Mouse (Mus musculus) embryo, embryonic 11.5 days (tissue): ENCODE data around the gene Heyl.

Experiments used
- DNase-seq: peaks from one replicate; pipeline ENCODE4 v3.0.0-alpha.2; 2012; ENCODE audit warnings: low read depth, low spot score

Gene Heyl

DNA sequence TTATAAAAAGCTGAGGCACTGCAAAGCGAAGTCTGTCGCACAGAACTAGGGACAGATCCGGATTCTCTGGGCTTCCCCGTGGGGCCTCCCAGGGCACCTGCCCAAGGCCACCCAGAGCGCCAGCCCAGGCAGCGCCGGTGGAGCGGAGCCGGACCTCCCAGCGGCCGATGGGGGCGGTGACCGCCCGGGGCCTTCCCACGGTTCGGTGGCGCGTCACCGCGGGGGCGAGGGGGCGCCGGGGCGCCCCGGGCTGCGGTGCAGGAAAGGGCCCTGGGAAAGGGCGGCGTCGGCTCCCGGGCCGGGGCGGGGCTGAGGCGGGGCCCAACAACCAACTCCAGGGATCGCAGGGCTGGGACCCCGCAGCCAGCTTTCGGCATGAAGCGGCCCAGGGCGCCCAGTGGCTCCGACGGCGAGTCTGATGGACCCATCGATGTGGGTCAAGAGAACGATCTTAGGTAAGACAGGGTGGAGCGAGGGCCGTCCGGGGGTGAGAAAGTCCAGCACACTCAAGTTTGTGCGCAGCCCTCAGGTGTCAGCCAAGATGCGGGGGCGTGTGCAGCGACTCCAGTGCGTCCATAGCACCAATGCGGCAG, at the start of gene Heyl:
Heyl (plus strand) TSS at position 65 of the 593 bp plus-strand sequence.
- DNase-seq, result no peak

- no peak for DNase-seq
Measured at GRCm38 (mm10) chr4:123184816-123185215, 48.5 kb upstream of the Heyl start.

DNA sequence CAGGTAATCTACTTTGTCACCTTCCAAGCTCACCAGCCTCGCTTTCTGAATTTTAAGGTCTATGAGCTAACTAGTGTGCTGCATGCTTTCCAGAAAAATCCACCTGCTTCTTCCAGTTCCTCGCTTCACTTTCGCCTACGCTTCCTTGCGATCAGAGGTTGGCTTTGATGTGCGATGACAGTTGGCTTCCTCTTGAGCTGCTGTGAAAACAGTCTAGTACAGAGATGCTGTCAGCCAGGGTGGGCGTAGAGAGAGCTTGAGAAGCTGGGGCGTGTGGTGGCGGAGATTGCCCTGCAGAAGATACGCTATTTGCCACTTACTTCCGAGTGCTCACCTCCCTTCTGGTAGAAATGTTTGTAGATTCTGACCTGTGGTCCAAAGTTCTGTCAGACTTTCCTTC, 41.0 kb upstream of the Heyl start:
- DNase-seq, result no peak

- DNase-seq, result no peak
Measured at GRCm38 (mm10) chr4:123193791-123194190, 39.6 kb upstream of the Heyl start.

- DNase-seq, result no peak
Measured at GRCm38 (mm10) chr4:123196695-123197094, 36.7 kb upstream of the Heyl start.

- DNase-seq, result no peak
Measured at GRCm38 (mm10) chr4:123200771-123201185, 32.6 kb upstream of the Heyl start.

- no peak for DNase-seq
Measured at GRCm38 (mm10) chr4:123201186-123202093, 31.9 kb upstream of the Heyl start, which contains the start of gene Nt5c1a. Nt5c1a (plus strand) TSS chr4:123201504.

DNA sequence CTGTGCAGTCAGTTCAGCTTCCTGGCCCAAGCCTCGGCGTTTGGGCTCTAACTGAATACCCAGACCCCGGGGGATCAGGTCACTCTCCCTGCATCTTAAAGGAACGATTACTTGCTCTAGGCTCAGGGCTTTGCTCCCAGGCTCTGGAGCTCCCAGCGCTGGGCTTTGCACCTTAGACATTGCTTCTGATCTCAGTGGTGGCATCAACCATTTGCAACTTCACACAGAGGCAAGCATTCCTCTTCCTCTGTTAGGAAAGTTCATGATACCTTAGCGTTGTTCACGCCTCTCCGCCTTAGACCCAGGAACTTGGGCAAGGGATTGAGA, 31.3 kb upstream of the Heyl start:
- no peak for DNase-seq

DNA sequence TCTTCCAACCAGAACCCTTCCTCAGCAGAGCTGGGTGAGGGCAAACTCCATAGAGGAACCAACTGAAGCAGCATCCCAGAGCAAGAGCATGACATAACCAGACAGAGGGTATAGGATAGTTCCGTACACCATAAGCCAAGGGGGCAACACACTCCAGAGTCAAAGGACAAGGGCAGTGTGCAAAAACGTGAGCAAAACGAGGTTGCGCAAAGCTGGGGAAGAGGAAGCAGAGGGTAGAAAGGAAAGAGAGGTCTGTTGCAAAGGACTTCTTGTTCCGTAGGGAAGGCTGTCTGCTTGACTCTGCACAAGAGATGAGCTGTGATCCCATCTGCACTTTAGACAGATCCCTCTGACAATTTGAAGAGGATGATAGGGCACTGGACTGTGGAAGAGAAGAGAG, 26.0 kb upstream of the Heyl start:
- DNase-seq, result no peak

DNA sequence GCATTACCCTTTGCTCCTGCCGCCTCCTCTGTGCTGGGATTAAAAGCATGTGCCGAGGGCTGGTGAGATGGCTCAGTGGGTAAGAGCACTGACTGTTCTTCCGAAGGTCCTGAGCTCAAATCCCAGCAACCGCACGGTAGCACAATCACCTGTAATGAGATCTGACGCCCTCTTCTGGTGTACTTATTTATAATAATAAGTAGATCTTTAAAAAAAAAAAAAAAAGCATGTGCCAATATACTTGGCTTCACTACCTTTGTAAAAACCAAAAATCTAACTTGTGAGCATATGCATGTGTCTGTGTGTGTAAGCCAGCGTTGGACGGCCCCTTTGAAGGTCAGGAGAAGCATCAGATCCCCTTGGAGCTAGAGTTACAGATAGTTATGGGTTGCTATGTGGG, 22.4 kb upstream of the Heyl start:
- DNase-seq, result no peak

GRCm38 (mm10) chr4:123211453-123211852, 21.9 kb upstream of the Heyl start:
- DNase-seq, result no peak

DNA sequence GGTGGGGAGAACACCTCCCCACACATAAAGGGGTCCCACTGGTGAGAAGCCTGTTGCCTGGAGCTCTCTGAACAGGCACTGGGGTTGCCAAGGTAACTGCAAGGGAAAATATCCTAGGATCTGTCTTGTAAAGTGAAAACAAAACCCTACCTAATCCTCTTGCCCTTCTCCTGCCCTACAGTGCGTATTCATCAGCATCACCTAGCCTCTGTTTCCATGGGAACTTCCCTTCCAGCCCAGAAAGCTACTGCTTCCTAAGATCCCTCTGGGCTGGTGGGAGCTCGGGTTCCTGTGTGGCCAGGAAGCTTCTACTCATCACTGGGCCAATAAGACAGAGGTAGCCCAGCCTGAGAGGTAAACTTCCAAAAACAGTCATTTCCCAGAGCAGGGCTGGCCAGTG, 21.0 kb upstream of the Heyl start:
- DNase-seq, result no peak

DNA sequence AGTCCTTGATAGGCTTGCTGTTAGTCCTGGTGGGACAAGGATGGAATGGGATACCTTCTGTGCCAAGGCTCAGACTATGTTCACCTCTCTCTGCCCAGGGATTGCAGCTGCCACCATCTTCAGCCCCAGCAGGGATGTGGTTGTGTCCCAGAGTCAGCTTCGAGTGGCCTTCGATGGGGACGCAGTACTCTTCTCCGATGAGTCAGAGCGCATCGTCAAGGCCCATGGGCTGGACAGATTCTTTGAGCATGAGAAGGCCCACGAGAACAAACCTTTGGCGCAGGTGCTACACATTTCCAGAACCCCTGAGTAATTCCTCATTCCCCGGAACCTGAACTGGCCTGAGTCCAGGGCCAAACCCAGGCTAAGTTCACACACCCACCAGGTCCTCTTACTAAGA, 19.4 kb upstream of the Heyl start:
- no peak for DNase-seq

- DNase-seq, result no peak
Measured at GRCm38 (mm10) chr4:123215367-123215766, 18.0 kb upstream of the Heyl start.

DNA sequence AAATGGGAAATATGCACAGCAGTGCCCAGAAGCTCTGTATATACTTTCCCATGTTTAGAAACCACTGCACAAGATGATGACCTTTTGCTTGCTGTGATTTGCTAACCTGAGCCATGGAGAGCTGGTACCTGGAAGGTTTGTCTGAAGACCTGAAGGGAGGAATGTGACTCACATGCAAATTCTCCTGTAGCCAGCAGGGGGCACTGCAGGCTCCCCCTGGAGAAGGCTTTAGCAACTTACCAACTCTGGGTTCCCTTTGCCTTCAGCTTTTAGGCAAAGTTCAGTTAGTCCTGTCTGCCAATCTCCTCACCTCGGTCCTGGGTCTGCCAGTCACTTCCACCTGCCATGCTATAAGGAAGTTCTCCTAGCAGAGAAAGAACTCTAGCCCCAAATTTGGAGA, 16.6 kb upstream of the Heyl start:
- DNase-seq, result no peak

DNA sequence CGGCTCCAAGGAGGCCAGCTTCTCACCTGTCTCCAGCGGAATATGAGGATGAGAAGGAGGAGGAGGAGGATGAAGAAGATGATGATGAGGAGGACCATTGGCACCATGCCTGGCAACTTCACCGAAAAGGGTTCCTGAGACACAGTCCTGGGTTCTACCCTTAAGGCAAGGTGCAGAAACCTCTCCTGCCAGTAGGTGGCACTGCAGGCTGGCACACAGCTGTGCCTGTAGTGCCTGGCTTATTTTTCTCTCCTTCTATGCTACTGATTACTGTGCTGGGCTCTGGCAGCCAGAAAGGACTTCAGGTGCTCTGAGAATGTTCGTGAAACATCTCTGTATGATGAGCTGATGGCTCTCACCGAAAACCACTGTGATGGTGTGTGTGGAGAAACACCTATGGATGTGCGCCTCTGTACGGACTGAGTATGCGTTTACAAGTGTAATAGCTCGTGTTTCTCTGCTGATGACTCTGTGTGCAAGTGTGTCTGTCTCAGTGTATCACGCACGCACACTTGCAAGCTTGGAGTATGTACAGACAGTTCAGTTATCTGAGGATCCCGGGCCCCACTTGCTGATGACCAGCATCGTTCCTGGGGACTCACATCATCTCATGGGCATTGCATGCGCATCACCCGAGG, 13.5 kb upstream of the Heyl start:
- DNase-seq, result no peak

GRCm38 (mm10) chr4:123220637-123221036, 12.7 kb upstream of the Heyl start:
- DNase-seq, result no peak

DNA sequence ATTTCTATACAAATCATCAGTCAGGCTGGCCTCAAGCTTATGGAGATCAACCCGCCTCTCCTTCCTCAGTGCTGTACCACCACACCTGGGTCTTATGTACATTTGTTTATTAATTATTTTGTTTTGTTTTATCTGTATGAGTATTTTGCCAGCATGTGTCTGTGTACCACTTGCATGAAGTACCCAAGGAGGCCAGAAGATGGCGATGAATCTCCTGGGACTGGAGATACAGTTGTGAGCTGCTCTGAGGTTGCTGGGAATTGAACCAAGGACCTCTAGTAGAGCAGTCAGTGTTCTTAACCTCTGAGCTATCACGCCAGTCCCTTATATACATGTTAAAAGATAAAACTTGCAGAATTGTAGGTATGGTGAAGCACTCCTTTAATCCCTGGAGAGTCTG, 10.0 kb upstream of the Heyl start:
- DNase-seq, result no peak

DNA sequence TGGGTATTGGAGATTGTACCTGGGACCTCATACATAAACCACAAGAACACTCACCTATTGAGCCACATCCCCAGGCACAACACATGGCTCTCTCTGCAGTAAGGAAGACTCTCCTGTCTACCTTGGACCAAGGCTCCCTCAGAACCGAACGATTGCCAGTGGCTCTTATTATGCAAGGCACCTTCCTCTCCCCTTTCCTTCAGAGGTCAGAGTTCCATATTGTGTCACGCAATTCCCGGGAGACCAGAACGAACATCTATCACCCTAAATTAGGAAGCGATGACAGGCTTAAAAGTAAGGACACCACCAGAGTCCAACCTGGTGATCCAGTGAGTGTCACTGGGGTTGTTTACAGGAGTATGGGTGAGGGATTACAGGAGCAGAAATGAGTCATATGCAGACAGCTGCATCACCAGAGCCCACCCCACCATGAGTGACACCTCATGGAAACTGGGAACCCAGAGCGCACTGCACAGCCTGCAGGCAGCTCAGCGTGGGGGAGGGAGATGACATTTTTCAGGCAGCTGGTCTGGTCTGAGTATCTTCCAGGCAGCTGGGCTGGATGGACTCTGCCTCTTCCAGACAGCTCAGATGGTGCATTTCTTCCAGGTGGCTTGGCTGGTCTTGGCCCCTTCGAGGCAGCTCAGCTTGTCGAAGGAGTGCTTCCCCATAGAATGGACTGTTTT, 7.5 kb upstream of the Heyl start:
- no peak for DNase-seq

DNA sequence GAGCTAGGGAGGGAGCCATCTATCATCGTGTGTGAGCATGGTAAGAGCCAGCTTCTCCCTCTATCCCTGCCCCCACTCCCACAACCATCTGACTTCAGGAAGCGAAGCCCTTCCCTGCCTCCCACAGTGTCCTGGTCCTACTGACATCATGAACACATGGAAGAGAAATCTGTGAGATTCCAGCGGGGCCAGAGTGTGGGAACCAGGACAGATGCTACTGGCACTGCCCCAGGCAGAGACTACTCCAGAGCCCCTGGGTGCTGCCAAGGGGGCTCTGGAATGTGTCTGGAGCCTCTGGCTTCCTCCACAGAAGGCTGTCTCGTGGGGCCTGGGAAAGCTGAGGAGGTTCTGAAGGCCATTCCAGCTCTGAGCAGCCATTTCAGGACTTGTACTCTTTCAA, 5.6 kb upstream of the Heyl start:
- DNase-seq, result no peak

- DNase-seq, result no peak
Measured at GRCm38 (mm10) chr4:123228270-123228669, 5.1 kb upstream of the Heyl start.

DNA sequence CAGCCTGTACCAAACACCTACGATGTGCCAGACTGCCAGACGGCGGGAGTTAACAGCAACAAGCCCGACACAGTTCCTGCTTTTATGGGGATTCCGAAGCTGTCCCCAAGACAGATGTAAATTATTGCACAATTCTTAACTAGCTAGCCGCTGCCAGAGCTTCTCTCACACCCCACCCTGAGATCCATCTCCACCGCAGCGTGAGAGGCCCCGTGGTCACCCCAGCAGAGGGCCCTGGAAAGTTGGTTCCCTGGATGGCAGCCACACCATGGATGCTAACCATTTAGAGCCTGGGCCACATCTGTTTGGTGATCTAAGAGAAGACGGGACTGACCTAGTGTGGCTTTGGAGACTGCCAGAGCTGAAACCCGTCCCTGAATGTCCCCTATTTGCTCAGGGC, 4.2 kb upstream of the Heyl start:
- no peak for DNase-seq
